Comparison of ENCODE assay signal across 22 mouse cellular contexts in the genomic region with DNA sequence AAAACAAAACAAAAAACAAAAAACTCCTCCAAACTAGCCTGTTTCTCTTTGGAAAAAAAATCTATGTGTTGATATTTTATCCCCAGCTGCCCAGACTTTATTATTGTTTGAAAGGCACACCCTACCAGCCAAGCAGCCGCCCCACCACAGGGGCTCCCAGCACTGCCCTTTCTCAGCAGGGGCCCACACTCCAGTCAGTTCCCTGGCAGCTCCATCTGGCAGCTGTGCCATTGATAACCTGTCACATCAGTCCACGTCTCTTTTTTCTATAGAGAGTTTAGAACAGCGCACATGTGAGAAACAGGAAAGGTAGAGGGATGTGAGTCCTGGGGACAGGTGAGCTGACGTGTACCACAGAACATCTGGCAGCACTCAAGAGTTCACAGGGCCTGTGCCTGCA.
A peak's percentile ranks its signal among the peaks of the same experiment; 100 is the strongest.
DNase-seq lines count a peak whose midpoint lies in the region; ATAC-seq and TF ChIP-seq lines count a peak whose summit lies in the region.
"Had no signal": no experiment of that assay in that cellular context is flagged by ENCODE, and none has a peak within 500 bp of the region (broad histone marks: within the 10 kb centered on the region; RNA-seq: fewer than 3 reads in every experiment).

No protein-coding gene starts in this region.

- H3K4me1 ChIP-seq in embryonic facial prominence, embryonic 14.5 days (ENCODE audit: control insufficient read depth, insufficient read depth, low read length), result no peaks in the 10 kb centered on the region
- H3K4me1 ChIP-seq in embryonic facial prominence, embryonic 10.5 days, result no peaks in the 10 kb centered on the region
- no peaks in the 10 kb centered on the region for H3K4me1 ChIP-seq in cortical plate, adult 2 months (ENCODE audit: control insufficient read depth, insufficient read depth, low read length)
- H3K4me1 ChIP-seq in olfactory bulb, adult 2 months (ENCODE audit: control insufficient read depth, insufficient read depth, low read length), result peaks cover 12% of the 10 kb centered on the region
- no peaks in the 10 kb centered on the region for H3K4me1 ChIP-seq in liver, embryonic 12.5 days

- no peak overlapping the region for H3K27ac ChIP-seq in embryonic facial prominence, embryonic 14.5 days (replicated peaks; ENCODE audit: low read depth, low read length)
- H3K27ac ChIP-seq in embryonic facial prominence, embryonic 10.5 days (replicated peaks), result no peak overlapping the region
- H3K27ac ChIP-seq in left cerebral cortex, adult 2 months, result peak overlapping the region; percentile 64
- peak overlapping the region; percentile 55 for H3K27ac ChIP-seq in cortical plate, adult 2 months (ENCODE audit: insufficient read depth, low read length)
- peak overlapping the region; percentile 64; the same call in 1 of the 2 replicates for H3K27ac ChIP-seq in olfactory bulb, adult 2 months (ENCODE audit: insufficient read depth, low read depth, low read length)
- no peak overlapping the region for H3K27ac ChIP-seq in liver, embryonic 12.5 days
- H3K27ac ChIP-seq: forebrain, embryonic 10.5 days; gastrocnemius, adult 2 months; midbrain, embryonic 13.5 days had no signal

- no peaks in the 10 kb centered on the region for H3K27me3 ChIP-seq in embryonic facial prominence, embryonic 14.5 days (replicated peaks; ENCODE audit: control insufficient read depth, insufficient read depth, low read length)
- H3K27me3 ChIP-seq in embryonic facial prominence, embryonic 10.5 days (replicated peaks; ENCODE audit: low read depth, poor library complexity, severe bottlenecking), result no peaks in the 10 kb centered on the region
- H3K27me3 ChIP-seq in liver, embryonic 12.5 days (replicated peaks), result no peaks in the 10 kb centered on the region
- H3K27me3 ChIP-seq: heart, embryonic 12.5 days; midbrain, embryonic 13.5 days had no signal

- H3K36me3 ChIP-seq in embryonic facial prominence, embryonic 14.5 days (ENCODE audit: control insufficient read depth, insufficient read depth, low read length), result peaks cover 26% of the 10 kb centered on the region
- peaks cover 70% of the 10 kb centered on the region for H3K36me3 ChIP-seq in embryonic facial prominence, embryonic 10.5 days (replicated peaks)
- 0 out of 2 replicates have a peak, but pooled peaks cover 3% of the 10 kb centered on the region for H3K36me3 ChIP-seq in liver, embryonic 12.5 days

- no peak overlapping the region for H3K9ac ChIP-seq in embryonic facial prominence, embryonic 14.5 days (ENCODE audit: low read depth, low read length)
- H3K9ac ChIP-seq in liver, embryonic 12.5 days, result no peak overlapping the region
- H3K9ac ChIP-seq: heart, embryonic 12.5 days; liver, postnatal 0 days; midbrain, embryonic 13.5 days had no signal

- no peak for TF ChIP-seq POLR2A in cortical plate, adult 2 months (IDR thresholded peaks at IDR 0.05; ENCODE audit: extremely low read depth, insufficient read depth, low read length)
- no peak for TF ChIP-seq POLR2A in olfactory bulb, adult 2 months (IDR thresholded peaks at IDR 0.05; ENCODE audit: insufficient read depth, low read depth, low read length)

- H3K4me2 ChIP-seq in embryonic facial prominence, embryonic 14.5 days (ENCODE audit: low read depth, low read length), result no peak overlapping the region
- no peak overlapping the region for H3K4me2 ChIP-seq in liver, embryonic 12.5 days
- H3K4me2 ChIP-seq: heart, embryonic 12.5 days; midbrain, embryonic 13.5 days had no signal

- ATAC-seq in embryonic facial prominence, embryonic 14.5 days (ENCODE audit: low read depth), result 0 out of 2 replicates have a peak, but pooled peaks have one; percentile 26
- no peak for ATAC-seq in liver, embryonic 12.5 days
- ATAC-seq: liver, postnatal 0 days; midbrain, embryonic 13.5 days had no signal

- 0 out of 2 replicates have a peak, but pooled peaks cover 4% of the 10 kb centered on the region for H3K9me3 ChIP-seq in embryonic facial prominence, embryonic 14.5 days (ENCODE audit: control insufficient read depth, low read length)
- H3K9me3 ChIP-seq in embryonic facial prominence, embryonic 10.5 days, result peaks cover 4% of the 10 kb centered on the region; the same call in 1 of the 2 replicates
- no peaks in the 10 kb centered on the region for H3K9me3 ChIP-seq in liver, embryonic 12.5 days (replicated peaks)
- H3K9me3 ChIP-seq: G1E; midbrain, embryonic 13.5 days had no signal

- intact Hi-C loops in left cerebral cortex, adult 2 months (cut with DNase I), result no loop called here

- 64% methylated on average over 4 of the region's 4 CpGs for WGBS in embryonic facial prominence, embryonic 14.5 days
- 69% methylated on average over 4 of the region's 4 CpGs for WGBS in embryonic facial prominence, embryonic 10.5 days
- WGBS in olfactory bulb, adult 2 months, result 58% methylated on average over 4 of the region's 4 CpGs
- 66% methylated on average over 4 of the region's 4 CpGs for WGBS in liver, embryonic 12.5 days (ENCODE audit: insufficient replicate concordance)

- no peak overlapping the region for H3K4me3 ChIP-seq in embryonic facial prominence, embryonic 14.5 days (ENCODE audit: low read depth, low read length)
- H3K4me3 ChIP-seq in embryonic facial prominence, embryonic 10.5 days, result no peak overlapping the region
- H3K4me3 ChIP-seq in left cerebral cortex, adult 2 months, result no peak overlapping the region
- H3K4me3 ChIP-seq in cortical plate, adult 2 months (ENCODE audit: insufficient read depth, low read length), result no peak overlapping the region
- no peak overlapping the region for H3K4me3 ChIP-seq in olfactory bulb, adult 2 months (ENCODE audit: insufficient read depth, low read depth, low read length)
- H3K4me3 ChIP-seq in liver, embryonic 12.5 days, result no peak overlapping the region
- H3K4me3 ChIP-seq: forebrain, embryonic 10.5 days; gastrocnemius, adult 2 months; heart, embryonic 12.5 days; midbrain, embryonic 13.5 days had no signal

- peak; percentile 21 for DNase-seq in embryonic facial prominence, embryonic 14.5 days (ENCODE audit: low spot score)
- DNase-seq in embryonic facial prominence, embryonic 10.5 days (ENCODE audit: low spot score), result no peak
- DNase-seq in left cerebral cortex, adult 2 months (ENCODE audit: extremely low spot score in 1 of 2, low spot score in 2 of 2), result no peak
- no peak for DNase-seq in left cerebral cortex, adult 18-20 months (ENCODE audit: low spot score in 2 of 2)
- DNase-seq in right cerebral cortex, adult 18-20 months, result no peak
- DNase-seq: adrenal gland, postnatal 25 days; cerebellum, adult 11-12 months; cerebellum, postnatal 14 days; embryo, embryonic 11 days; gastrocnemius, adult 2 months; heart, postnatal 14 days; left cerebral cortex, postnatal 4 days; liver; liver, postnatal 0 days; lung, postnatal 36 days had no signal

- no peak for TF ChIP-seq CTCF in left cerebral cortex, adult 2 months (IDR thresholded peaks at IDR 0.05)
- no peak for TF ChIP-seq CTCF in cortical plate, adult 2 months (IDR thresholded peaks at IDR 0.05; ENCODE audit: extremely low read depth, insufficient read depth, low read length)
- TF ChIP-seq CTCF in olfactory bulb, adult 2 months (IDR thresholded peaks at IDR 0.05; ENCODE audit: insufficient read depth, low read depth, low read length), result no peak

Comparison
In these comparisons a context has a peak if more than half of its experiments do, and no peak if none do; other contexts are left out.
1. H3K27ac ChIP-seq: peak in left cerebral cortex, adult 2 months (single experiment), cortical plate, adult 2 months (single experiment) and olfactory bulb, adult 2 months (single experiment); none in embryonic facial prominence, embryonic 14.5 days (single experiment), embryonic facial prominence, embryonic 10.5 days (single experiment) and liver, embryonic 12.5 days (single experiment).